Mouse (Mus musculus) ES-E14 (cell line): ENCODE measurements around the gene Ptprk. TPM values are rescaled to one million over a fixed set of nuclear protein-coding genes. Genes with fewer than 3 reads are reported as not detected.

ENCODE experiments used
- DNase-seq: peaks from one replicate; pipeline ENCODE4 v3.0.0-alpha.2; 2013; ENCODE audit warnings: low read depth, low spot score
- H3K27ac ChIP-seq: 2 replicates; pipeline ENCODE4 v1.5.1; 2012; ENCODE audit warnings: low read depth, mild to moderate bottlenecking, low read length, moderate library complexity, mixed read lengths; ENCODE audit not compliant: poor library complexity, insufficient read depth, severe bottlenecking
- H3K36me3 ChIP-seq: 2 replicates; pipeline ENCODE4 v1.6.1; 2012; ENCODE audit warnings: mild to moderate bottlenecking, low read length, moderate library complexity, mixed read lengths; ENCODE audit not compliant: control insufficient read depth, poor library complexity, insufficient read depth, severe bottlenecking
- H3K4me1 ChIP-seq, 2 experiments: fragments of 150-350 bp in 1 of 2; sonication (generic) in 1 of 2; 2 replicates each; pipeline ENCODE4 v1.6.1; 2012; ENCODE audit warnings: low read length in 2 of 2, mild to moderate bottlenecking in 1 of 2, mixed read lengths in 1 of 2; ENCODE audit not compliant: control insufficient read depth in 2 of 2, insufficient read depth in 2 of 2, poor library complexity in 1 of 2
- H3K4me3 ChIP-seq, 2 experiments: fragments of 150-350 bp in 1 of 2; sonication (generic) in 1 of 2; 2 replicates each; pipeline ENCODE4 v1.5.1; 2012; ENCODE audit warnings: low read length in 2 of 2, low read depth in 1 of 2, mild to moderate bottlenecking in 1 of 2, mixed read lengths in 1 of 2; ENCODE audit not compliant: insufficient read depth in 1 of 2, poor library complexity in 1 of 2, severe bottlenecking in 1 of 2
- H3K9ac ChIP-seq: 2 replicates; pipeline ENCODE4 v1.6.1; 2012; ENCODE audit warnings: low read depth, mild to moderate bottlenecking, low read length, mixed read lengths; ENCODE audit not compliant: poor library complexity, insufficient read depth, severe bottlenecking
- H3K9me3 ChIP-seq: fragments of 150-350 bp; sonication (generic); 2 replicates; pipeline ENCODE4 v1.6.1; 2012; ENCODE audit warnings: low read depth, mild to moderate bottlenecking, low read length; ENCODE audit not compliant: control insufficient read depth, insufficient read depth
- CHD2 ChIP-seq: IDR thresholded peaks from 2 replicates; pipeline ENCODE4 v1.6.1; 2014; ENCODE audit warnings: mild to moderate bottlenecking, low read depth, low read length, inconsistent platforms
- HCFC1 ChIP-seq: IDR thresholded peaks from 2 replicates; pipeline ENCODE4 v1.6.1; 2012; ENCODE audit warnings: low read length, inconsistent platforms, borderline replicate concordance; ENCODE audit not compliant: insufficient read depth
- MAFK ChIP-seq: IDR thresholded peaks from 2 replicates; pipeline ENCODE4 v1.6.1; 2014; ENCODE audit warnings: mild to moderate bottlenecking, low read depth, low read length, inconsistent platforms; ENCODE audit not compliant: insufficient read depth
- ZC3H11A ChIP-seq: IDR thresholded peaks from 2 replicates; pipeline ENCODE4 v1.6.1; 2012; ENCODE audit warnings: low read depth, mild to moderate bottlenecking, inconsistent platforms, low read length, borderline replicate concordance
- ZNF384 ChIP-seq: IDR thresholded peaks from 2 replicates; pipeline ENCODE4 v1.6.1; 2012; ENCODE audit warnings: low read depth, low read length, inconsistent platforms
- in situ Hi-C, 2 experiments: fragments of 600-800 bp; cut with MboI; formaldehyde crosslinking; loops; one replicate each; pipeline ENCODE4 v1.15.1; 2025; ENCODE audit warnings: low sequenced_read_pairs in 2 of 2, inconsistent platforms in 1 of 2; ENCODE audit not compliant: unreplicated experiment in 2 of 2
- total RNA-seq: library from RNA; depleted of rRNA; stranded (reverse); fragments of 300-350 nt; gene quantifications from 2 replicates; pipeline ENCODE4 v1.2.3, GENCODE M21; 2012

Gene Ptprk
- total RNA-seq, 1 experiment, result 67.0 TPM

GRCm38 (mm10) chr10:28345196-28345681, 270.6 kb downstream of the Ptprk start:
- TF ChIP-seq ZC3H11A (no peak), CHD2 (no peak), ZNF384 (no peak), HCFC1 (no peak)
- in situ Hi-C loops, result no loop called here
- H3K27ac ChIP-seq, result no peak overlapping the region
- no peak overlapping the region for H3K9ac ChIP-seq
- H3K4me1 ChIP-seq, result no peaks in the 10 kb centered on the region; a peak in 1 of 4 replicates
- H3K9me3 ChIP-seq, result no peaks in the 10 kb centered on the region
- no peak for DNase-seq
- H3K4me3 ChIP-seq, result no peak overlapping the region
- no peaks in the 10 kb centered on the region for H3K36me3 ChIP-seq

DNA sequence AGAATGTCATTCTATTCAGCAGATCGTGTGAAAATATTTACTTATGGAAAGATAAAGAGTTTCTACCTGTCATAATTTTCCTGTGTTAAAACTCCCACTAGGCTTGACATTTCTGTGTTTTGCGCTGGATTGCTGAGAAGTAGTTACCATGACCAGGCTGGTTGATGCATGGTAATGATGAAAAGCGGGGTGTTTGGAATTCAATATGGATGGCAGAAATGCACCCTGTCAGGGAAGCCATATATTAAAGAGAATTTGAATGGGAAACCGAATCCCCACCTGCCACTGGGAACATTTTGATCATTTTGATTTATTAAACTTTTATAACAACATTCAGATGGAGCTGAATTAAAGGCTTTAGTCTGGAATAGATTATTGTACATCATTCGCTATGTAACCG, 290.7 kb downstream of the Ptprk start:
- Histone ChIP-seq H3K9ac (no peak overlapping the region), H3K4me3 (no peak overlapping the region), H3K36me3 (no peaks in the 10 kb centered on the region), H3K9me3 (no peaks in the 10 kb centered on the region), H3K27ac (no peak overlapping the region), H3K4me1 (no peaks in the 10 kb centered on the region)
- no peak for DNase-seq
- in situ Hi-C loops, result no loop called here
- TF ChIP-seq HCFC1 (no peak), ZC3H11A (no peak), CHD2 (no peak), MAFK (no peak), ZNF384 (no peak)

DNA sequence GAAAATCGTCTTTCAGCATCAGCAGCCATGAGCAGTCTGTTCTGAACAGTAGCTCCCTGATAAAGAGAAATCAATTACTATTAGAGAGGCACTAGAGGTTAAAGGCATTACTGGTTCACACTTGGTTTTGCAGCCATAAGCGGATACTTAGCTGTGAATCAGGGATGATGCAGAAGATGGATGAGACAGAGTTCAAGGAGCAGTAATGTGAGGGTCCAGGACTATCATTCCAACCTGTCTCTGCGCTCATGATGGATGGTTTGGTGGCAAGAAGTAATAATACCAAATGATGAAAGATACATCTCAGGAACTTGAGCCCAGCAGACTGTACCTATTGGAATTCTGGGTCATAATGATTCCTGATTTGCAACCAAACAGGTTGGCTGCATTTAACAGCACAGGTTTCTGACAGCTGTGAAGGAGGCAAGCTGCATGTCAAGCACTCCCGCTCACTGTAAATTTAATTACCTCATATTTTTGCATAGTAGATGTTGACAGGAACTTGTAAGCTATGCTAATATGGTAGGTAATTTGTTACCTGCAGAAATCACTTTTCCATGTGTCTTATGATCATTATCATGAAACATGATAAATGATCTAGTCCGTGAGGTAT, 291.6 kb downstream of the Ptprk start:
- no peaks in the 10 kb centered on the region for H3K9me3 ChIP-seq
- H3K36me3 ChIP-seq, result no peaks in the 10 kb centered on the region
- no peak overlapping the region for H3K4me3 ChIP-seq
- in situ Hi-C loops, result no loop called here
- H3K9ac ChIP-seq, result no peak overlapping the region
- TF ChIP-seq MAFK, result no peak
- no peak for TF ChIP-seq ZNF384
- no peak for TF ChIP-seq HCFC1
- TF ChIP-seq ZC3H11A, result no peak
- no peak for TF ChIP-seq CHD2
- no peaks in the 10 kb centered on the region for H3K4me1 ChIP-seq
- H3K27ac ChIP-seq, result no peak overlapping the region
- DNase-seq, result no peak

DNA sequence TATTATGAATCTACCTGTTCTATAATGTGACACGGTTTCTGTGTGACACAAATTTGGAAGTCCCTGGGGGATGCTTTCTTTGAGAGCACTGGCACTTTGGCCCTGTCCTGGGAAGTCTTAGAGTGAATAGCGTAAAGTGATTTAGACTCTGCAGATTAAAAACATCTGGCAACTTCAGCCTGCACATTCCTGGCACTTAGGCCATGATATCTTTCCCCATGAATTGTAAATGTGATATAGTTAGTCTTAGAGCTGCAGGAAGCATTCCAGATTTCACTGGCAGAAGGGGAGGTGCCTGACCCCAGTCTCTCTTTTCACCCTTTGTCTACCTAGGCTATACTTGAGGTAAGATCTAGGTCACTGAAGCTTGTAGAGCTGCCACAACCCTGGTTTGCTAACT, 295.2 kb downstream of the Ptprk start:
- Histone ChIP-seq H3K4me1 (no peaks in the 10 kb centered on the region), H3K36me3 (no peaks in the 10 kb centered on the region), H3K4me3 (no peak overlapping the region), H3K9ac (no peak overlapping the region), H3K27ac (no peak overlapping the region), H3K9me3 (no peaks in the 10 kb centered on the region)
- in situ Hi-C loops, result no loop called here
- DNase-seq, result no peak
- TF ChIP-seq HCFC1 (no peak), CHD2 (no peak), ZNF384 (no peak), ZC3H11A (no peak), MAFK (no peak)

DNA sequence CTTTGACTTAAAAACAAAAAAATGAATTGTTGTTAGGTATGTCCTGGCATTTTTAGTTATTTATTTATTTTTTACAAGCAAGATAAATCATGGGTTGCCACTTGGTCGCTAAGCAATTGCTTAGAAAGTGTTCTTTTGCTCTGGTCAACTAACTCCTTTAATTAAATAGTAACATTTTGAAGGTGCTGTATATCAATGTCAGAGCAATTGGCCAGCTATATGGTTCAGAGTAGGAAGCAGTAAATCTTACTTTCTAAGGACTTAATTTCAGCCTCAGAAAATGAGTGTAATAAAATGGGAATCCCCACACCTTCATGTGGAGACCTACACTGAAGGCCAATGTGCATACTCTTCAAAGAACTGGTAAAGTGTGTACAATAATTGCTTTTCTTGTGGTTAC, 300.3 kb downstream of the Ptprk start:
- TF ChIP-seq ZNF384 (no peak), MAFK (no peak), ZC3H11A (no peak), HCFC1 (no peak), CHD2 (no peak)
- H3K36me3 ChIP-seq, result no peaks in the 10 kb centered on the region
- no peak for DNase-seq
- H3K4me1 ChIP-seq, result no peaks in the 10 kb centered on the region
- no peak overlapping the region for H3K27ac ChIP-seq
- no peak overlapping the region for H3K9ac ChIP-seq
- no peaks in the 10 kb centered on the region for H3K9me3 ChIP-seq
- no peak overlapping the region for H3K4me3 ChIP-seq
- in situ Hi-C loops, result no loop called here
